Mouse (Mus musculus): Measurements from ENCODE around the gene Trpm4. TPM values are rescaled to one million over a fixed set of nuclear protein-coding genes. Genes with fewer than 3 reads are reported as not detected.

The Trpm4 gene
- total and polyA plus RNA-seq, 3 experiments: 9.3 to 17.6 (median 12.0) TPM

- Histone ChIP-seq H3K4me1 (ENCODE audit: control insufficient read depth in 1 of 2, insufficient read depth in 2 of 2) (no peaks in the 10 kb centered on the region), H3K9me3 (replicated peaks; ENCODE audit: low read length) (peaks cover 17% of the 10 kb centered on the region), H3K4me2 (ENCODE audit: insufficient read depth, low read depth, poor library complexity, severe bottlenecking) (no peak overlapping the region), H3K27me3 (replicated peaks) (peaks cover 14% of the 10 kb centered on the region), H3K79me2 (replicated peaks; ENCODE audit: control insufficient read depth, extremely low read depth, insufficient read depth, poor library complexity, severe bottlenecking) (no peaks in the 10 kb centered on the region), H3K9ac (ENCODE audit: insufficient read depth, low read depth) (no peak overlapping the region), H3K36me3 (replicated peaks in 1 of 2; ENCODE audit: control insufficient read depth in 1 of 2, insufficient read depth in 1 of 2, low read length in 1 of 2) (peaks cover 0 to 9% of the 10 kb centered on the region in 2 experiments), H3K27ac (ENCODE audit: insufficient read depth, low read depth) (no peak overlapping the region), H3K4me3 (replicated peaks in 1 of 3; ENCODE audit: low read depth in 2 of 3, low read length in 2 of 3, poor library complexity in 1 of 3) (no peak overlapping the region)
- in situ Hi-C loops (cut with MboI; ENCODE audit: low pct_ligation_motif_present, low pct_unique_long_range_greater_than_20kb, low sequenced_read_pairs) (no loop called here), dilution Hi-C loops (cut with MboI; ENCODE audit: extremely low pct_ligation_motif_present, extremely low pct_unique_long_range_greater_than_20kb, low sequenced_read_pairs) (no loop called here)
- no peak for DNase-seq (ENCODE audit: extremely low read depth)
- TF ChIP-seq SIN3A (IDR thresholded peaks at IDR 0.05; ENCODE audit: low read length): no peak
- TF ChIP-seq CHD2 (IDR thresholded peaks at IDR 0.05; ENCODE audit: low read length): no peak
- no peak for TF ChIP-seq E2F4 (IDR thresholded peaks at IDR 0.05; ENCODE audit: insufficient replicate concordance, low read depth, low read length)
- TF ChIP-seq USF1 (IDR thresholded peaks at IDR 0.05; ENCODE audit: low read depth, low read length): no peak
- no peak for TF ChIP-seq TCF12 (IDR thresholded peaks at IDR 0.05; ENCODE audit: low read depth, low read length)
- TF ChIP-seq MEF2A (IDR thresholded peaks at IDR 0.05; ENCODE audit: borderline replicate concordance, low read depth, low read length): no peak
- TF ChIP-seq PAX5 (IDR thresholded peaks at IDR 0.05; ENCODE audit: low read length): no peak
- TF ChIP-seq ZNF384 (IDR thresholded peaks at IDR 0.05; ENCODE audit: low read depth, low read length): no peak
- TF ChIP-seq ZKSCAN1 (IDR thresholded peaks at IDR 0.05; ENCODE audit: borderline replicate concordance, low read depth, low read length): no peak
- TF ChIP-seq MYC (IDR thresholded peaks at IDR 0.05; ENCODE audit: low read depth, low read length): no peak
- no peak for TF ChIP-seq JUND (conservative IDR thresholded peaks at IDR 0.05; ENCODE audit: low read depth, low read length)
- TF ChIP-seq ELF1 (IDR thresholded peaks at IDR 0.05; ENCODE audit: low read depth, low read length): no peak
- no peak for TF ChIP-seq MAFK (IDR thresholded peaks at IDR 0.05; ENCODE audit: insufficient replicate concordance, low read length)
- TF ChIP-seq IRF4 (IDR thresholded peaks at IDR 0.05; ENCODE audit: low read depth, low read length): no peak
Measured at GRCm38 (mm10) chr7:45325800-45326199, 7.8 kb downstream of the Trpm4 start.

- Histone ChIP-seq H3K4me1 (ENCODE audit: control insufficient read depth in 1 of 2, insufficient read depth in 2 of 2) (no peaks in the 10 kb centered on the region), H3K9me3 (replicated peaks; ENCODE audit: low read length) (peaks cover 17% of the 10 kb centered on the region), H3K9ac (ENCODE audit: insufficient read depth, low read depth) (no peak overlapping the region), H3K27ac (ENCODE audit: insufficient read depth, low read depth) (no peak overlapping the region), H3K4me3 (replicated peaks in 1 of 3; ENCODE audit: low read depth in 2 of 3, low read length in 2 of 3, poor library complexity in 1 of 3) (no peak overlapping the region), H3K36me3 (replicated peaks in 1 of 2; ENCODE audit: control insufficient read depth in 1 of 2, insufficient read depth in 1 of 2, low read length in 1 of 2) (peaks cover 0 to 19% of the 10 kb centered on the region in 2 experiments), H3K79me2 (replicated peaks; ENCODE audit: control insufficient read depth, extremely low read depth, insufficient read depth, poor library complexity, severe bottlenecking) (no peaks in the 10 kb centered on the region), H3K27me3 (replicated peaks) (peaks cover 4% of the 10 kb centered on the region), H3K4me2 (ENCODE audit: insufficient read depth, low read depth, poor library complexity, severe bottlenecking) (no peak overlapping the region)
- in situ Hi-C loops (cut with MboI; ENCODE audit: low pct_ligation_motif_present, low pct_unique_long_range_greater_than_20kb, low sequenced_read_pairs) (no loop called here), dilution Hi-C loops (cut with MboI; ENCODE audit: extremely low pct_ligation_motif_present, extremely low pct_unique_long_range_greater_than_20kb, low sequenced_read_pairs) (no loop called here)
- TF ChIP-seq GABPA (IDR thresholded peaks at IDR 0.05; ENCODE audit: insufficient replicate concordance, low read depth, low read length) (no peak), HCFC1 (IDR thresholded peaks at IDR 0.05; ENCODE audit: low read depth, low read length) (no peak), IRF4 (IDR thresholded peaks at IDR 0.05; ENCODE audit: low read depth, low read length) (no peak), ZNF384 (IDR thresholded peaks at IDR 0.05; ENCODE audit: low read depth, low read length) (no peak), MEF2A (IDR thresholded peaks at IDR 0.05; ENCODE audit: borderline replicate concordance, low read depth, low read length) (no peak)
- no peak for DNase-seq (ENCODE audit: extremely low read depth)
Measured at GRCm38 (mm10) chr7:45323069-45323468, 10.5 kb downstream of the Trpm4 start.
